Mouse (Mus musculus): ENCODE data around the gene Npas3.

- TF ChIP-seq MAX (IDR thresholded peaks at IDR 0.05) (no peak), CTCF (IDR thresholded peaks at IDR 0.05; ENCODE audit: control insufficient read depth, insufficient read depth, insufficient read length) (no peak)
Observed at GRCm38 (mm10) chr12:53522631-53523030, 274.2 kb downstream of the Npas3 start.

Data from C2C12 (cell line).